Mouse (Mus musculus): Measurements from ENCODE around the gene Gm49358.

- TF ChIP-seq CTCF (IDR thresholded peaks at IDR 0.05; ENCODE audit: low read depth): peak; percentile 47
- no peak for TF ChIP-seq EP300 (IDR thresholded peaks at IDR 0.05; ENCODE audit: low read depth)
Measured at GRCm38 (mm10) chr10:86829515-86829914, 65.7 kb downstream of the Gm49358 start.

All from liver, postnatal 0 days (tissue).